Mouse (Mus musculus) adrenal gland, postnatal 25 days (tissue): ENCODE results near the gene Necab2. TPM values are rescaled to one million over a fixed set of nuclear protein-coding genes. Genes with fewer than 3 reads are reported as not detected.

ENCODE experiments used
- DNase-seq: peaks from one replicate; pipeline ENCODE4 v3.0.0; 2021; ENCODE audit warnings: mixed read lengths
- total RNA-seq: library from RNA; stranded (reverse); gene quantifications from 2 replicates; pipeline ENCODE4 v1.2.3, GENCODE M21; 2021

The Necab2 gene
- total RNA-seq, 1 experiment from 2014 or later, result 7.0 TPM

DNA sequence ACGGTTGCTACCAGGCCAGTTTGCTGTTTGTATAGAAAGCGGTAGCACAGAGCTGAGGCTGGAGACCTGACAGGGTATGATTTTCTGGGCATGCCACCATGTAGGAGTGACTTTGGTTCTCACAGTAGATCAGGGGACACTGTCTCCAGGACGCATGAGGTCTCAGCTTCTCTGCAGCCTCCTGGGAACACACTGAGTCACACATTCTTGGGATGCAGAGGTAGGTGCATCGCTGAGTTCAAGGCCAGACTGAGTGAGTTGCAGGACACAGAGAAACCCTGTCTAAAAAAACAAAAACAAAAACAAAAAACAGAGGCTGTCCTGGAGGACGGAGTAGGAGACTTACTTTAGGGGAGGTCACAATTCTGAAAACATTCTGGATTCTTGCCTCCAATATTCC, 6.4 kb downstream of the Necab2 start:
- no peak for DNase-seq

DNA sequence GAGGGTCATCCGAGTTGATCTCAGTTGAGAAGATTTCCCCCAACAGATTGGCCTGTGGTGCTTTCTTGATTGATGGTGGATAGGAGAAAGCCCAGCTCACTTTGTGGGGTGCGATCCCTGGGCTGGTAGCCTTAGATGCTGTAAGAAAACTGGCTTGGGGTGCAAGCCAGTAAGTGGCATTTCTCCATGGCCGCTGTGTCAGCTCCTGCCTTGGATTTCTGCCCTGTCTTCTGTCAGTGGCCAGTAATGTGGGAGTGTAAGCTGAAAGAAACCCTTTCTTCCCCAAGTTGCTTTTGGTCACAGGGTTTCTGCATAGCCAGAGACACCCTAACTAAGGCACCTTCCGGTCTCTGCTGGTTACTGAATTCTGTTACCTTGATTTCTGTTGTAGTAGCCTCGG, 9.5 kb downstream of the Necab2 start:
- no peak for DNase-seq

DNA sequence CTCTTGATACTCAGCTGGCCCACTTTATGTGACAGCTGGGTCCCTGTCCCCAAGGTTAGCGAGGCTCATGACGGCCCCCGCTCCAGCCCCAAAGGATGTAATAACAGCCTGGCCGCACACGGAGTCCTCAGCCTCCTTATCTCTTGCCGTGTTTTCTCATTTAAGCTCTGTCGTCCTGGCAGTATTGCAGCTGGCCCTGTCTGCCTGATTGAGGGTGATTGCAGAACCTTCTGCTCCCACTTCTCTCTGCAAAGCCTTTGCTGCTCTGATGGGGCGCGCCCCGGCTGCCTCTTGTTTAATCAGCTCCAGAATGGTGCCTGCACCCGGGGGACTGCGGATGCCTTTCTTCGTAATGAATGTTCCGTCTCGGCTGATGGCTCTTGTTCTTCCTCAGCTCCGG, 13.2 kb downstream of the Necab2 start:
- no peak for DNase-seq

DNA sequence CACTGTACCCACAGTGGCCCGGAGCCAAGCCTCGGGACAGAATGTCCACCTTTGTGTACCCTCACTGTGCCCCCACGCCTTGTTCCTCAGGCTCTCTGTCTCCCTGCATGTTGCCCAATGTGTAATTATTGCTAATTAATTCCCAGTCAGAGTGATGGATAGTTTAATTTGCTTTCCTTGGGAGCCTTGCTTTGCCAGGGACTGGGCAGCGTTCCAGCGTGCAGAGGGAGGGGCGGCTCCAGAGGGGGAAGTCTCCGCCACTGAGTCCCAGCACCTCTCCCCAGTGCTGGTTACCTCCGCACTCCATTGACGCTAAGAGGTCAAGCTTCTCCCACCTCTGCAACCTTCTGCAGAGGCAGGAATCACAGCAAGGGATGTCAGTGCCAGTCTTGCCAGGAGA, 14.8 kb downstream of the Necab2 start:
- DNase-seq, result no peak

DNA sequence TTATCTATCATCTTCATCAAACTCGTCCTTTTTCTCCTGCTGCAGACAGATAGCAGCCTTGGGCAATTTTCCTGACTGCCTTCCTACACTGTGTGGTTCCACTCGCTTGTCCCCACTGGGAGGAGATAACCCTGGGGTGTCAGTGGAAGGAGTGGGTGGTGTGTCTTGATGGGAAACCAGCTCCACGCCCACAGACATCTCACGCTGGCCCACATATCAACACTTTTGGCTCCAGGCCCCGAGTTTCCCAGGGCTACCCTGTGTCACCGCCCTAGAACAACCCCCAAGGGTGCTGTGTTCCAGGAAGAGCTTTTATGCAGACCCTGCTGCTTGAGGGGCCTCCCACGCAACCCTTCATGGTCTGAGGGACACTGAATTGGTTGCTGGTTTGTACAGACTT, 17.2 kb downstream of the Necab2 start:
- DNase-seq, result no peak

DNA sequence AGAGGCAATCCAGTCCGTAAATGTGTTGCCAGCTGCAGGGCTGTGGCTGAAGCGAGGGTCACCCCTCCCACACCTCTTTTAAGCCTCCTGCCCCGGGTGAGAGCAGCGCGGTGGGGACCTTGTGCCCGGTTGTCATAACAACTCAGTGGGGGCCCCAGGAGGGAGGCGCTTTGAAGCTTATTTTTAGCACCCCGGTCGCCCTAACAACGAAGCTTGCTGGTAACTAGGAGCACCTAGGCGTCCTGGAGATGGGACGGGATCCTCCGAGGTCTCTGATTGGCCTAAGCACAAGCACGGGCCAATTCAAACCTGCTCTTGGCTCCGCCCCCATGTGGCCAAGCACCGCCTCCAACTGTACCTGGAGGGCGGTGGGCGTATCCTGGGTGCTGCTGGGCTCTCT, 19.6 kb downstream of the Necab2 start:
- no peak for DNase-seq

DNA sequence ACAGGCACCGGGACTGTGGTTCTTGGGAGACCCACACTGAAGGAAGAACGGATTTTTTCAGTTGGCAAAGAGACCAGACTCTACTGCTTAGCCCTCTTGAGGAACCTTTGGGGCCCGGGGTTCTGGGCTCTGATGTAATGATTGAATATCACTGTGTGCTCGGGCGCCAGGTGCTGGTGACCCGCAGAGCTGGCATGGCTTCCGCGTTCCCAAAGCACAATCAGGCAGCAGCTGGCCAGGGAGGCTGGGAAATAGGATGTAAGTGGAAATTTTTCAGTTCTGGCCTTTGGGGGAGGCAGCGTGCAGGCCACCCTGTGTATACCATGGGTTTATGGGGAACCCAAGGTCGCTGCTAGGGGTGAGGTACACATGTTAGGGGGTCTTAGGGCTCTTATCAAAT, 20.3 kb downstream of the Necab2 start:
- no peak for DNase-seq

DNA sequence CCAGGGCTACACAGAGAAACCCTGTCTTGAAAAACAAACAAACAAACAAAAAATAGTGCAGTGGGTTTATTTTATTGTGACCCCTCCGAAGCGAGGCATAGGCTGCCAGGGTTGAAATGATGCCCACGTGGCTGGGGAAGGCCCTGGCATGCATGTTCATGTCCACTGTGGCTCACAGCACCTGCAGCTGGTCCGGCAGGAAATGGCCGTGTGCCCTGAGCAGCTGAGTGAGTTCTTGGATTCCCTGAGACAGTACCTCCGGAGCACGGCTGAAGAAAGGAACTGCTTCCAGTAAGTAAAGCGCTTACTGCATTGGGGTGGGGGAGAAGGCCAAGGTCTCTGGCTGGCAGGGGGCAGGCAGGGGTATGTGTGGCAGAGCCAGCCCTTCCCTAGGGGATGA, 21.6 kb downstream of the Necab2 start:
- DNase-seq, result no peak

DNA sequence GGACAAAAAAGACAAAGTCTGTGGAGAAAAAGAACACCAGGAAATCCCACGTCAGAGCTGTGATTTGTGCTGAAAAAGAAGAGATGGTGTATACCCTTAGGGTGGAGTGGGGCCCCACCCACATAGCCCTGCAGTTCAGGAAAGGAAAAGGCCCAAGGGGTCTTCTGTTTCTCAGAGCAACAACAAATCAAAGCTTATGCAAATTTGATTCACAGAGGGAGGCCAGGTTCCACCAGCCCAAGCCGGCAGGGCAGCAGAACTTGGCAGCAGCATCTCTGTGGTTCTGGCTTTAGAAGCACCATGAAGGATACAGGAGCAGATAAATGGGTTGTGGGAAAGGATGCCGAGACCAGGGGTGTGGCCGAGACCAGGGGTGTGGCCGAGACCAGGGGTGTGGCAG, 32.2 kb downstream of the Necab2 start:
- no peak for DNase-seq

DNA sequence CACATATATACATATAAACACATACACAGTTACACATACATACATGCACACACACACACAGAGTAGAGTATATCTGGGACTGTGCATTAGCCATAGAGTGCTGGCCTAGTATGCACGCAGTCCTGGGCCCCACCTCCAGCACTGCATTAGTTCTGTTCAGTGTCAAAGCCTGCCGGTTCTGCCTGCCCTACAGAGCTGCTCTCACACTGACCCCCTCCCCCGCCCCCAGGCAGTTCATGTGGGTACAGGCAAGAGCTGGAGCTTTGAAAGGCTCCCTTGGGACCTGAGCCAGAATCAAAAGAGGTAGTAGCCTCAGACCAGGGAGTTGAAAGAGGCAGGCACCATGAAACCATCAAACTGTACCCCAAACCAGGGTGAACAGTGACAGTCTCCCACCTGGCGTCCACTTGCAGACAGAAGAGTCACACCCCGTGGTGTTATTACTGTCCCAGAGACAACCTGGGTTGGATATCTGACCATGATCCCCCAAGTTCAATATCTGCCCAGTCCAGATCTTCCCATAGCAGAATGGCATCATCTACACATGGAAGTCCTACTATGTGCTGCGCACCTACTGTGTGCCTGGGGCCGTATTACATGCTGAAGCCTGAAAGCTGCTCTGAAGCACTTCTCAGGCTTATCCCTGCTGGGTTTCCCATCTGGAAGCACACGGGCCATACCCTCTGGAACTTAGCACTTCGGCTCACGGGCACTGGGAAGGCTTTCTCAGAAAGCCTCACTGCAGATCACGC, 37.8 kb downstream of the Necab2 start:
- no peak for DNase-seq

DNA sequence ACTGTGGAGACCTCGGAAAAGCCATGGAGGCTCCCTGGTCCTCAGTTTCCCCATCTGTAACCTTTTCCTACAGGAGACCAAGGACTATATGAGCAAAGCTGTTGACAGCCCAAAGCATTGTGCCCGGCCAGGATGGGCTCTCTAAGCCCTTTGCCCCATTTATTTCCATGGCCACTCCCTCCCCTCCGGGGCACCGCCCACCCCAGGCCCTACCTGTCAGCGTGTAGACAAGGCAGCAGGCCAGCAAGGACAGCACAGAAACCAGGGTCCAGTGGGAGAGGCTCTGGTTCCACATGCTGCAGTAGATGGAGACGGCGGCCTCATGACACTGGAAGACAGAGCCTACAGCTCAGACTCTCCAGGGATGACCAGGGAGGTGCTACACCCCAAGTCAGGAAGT, 40.6 kb downstream of the Necab2 start:
- no peak for DNase-seq

DNA sequence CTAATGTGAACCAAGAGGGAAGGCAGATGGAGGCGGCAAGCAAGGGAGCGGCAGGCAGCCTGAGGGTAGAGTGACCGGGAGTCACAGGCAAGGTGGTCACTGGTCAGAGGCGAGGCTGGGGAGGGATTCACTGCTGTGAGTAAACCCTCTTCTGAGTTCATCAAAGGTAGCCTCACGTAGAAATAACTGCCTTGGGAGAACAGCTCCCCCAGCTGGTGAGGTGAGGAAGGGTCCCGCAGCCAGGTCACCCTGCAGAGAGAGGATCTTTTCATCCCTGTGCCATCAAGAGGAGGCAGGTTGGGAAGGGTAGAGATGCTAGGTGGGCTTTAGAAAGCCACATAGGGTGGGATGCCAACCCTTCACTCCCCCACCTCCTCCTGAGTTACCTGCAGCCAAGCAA, 50.3 kb downstream of the Necab2 start:
- DNase-seq, result peak; percentile 57

DNA sequence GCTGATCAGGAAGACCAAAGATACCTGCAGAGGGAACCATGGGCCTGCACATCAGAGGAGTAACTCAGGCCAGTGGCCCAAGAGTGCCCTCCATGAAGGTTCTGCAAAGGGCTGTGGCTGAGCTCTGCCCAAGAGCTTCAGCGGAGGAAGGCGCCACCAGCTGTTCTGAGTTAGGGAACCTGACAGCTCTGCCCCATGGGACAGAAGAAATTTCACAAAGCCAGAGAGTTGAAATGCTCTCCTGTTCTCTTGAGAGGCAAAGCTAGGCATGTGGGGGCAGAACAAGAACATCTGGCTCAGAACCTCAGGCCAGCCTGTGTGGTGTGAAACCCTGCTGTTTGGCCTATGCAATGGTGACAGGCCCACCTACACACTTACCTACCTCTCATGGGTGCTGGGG, 53.3 kb downstream of the Necab2 start:
- no peak for DNase-seq

DNA sequence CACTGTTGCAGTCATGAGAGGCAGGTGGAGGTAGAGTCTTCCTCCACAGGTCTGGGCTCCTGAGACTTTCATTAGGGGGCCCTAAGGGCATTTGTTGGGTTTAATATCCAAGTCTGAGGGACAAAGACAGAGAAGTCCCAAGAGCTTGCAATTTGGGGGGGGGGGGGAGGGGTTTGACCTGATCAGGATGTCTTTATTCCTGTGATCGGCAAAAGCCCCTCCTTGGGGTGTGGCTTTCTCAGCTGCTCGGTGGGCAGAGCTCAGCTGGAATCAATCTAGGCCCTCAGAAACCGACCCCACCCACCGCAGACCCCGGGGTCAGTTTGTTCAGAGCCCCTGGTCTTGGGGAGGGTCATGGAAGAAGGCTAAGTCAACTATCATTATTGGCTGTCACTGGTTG, 55.1 kb downstream of the Necab2 start, which contains the start of gene Slc38a8:
TSS of gene Slc38a8 (minus strand) at position 101 of the 400 bp plus-strand sequence.
- no peak for DNase-seq

DNA sequence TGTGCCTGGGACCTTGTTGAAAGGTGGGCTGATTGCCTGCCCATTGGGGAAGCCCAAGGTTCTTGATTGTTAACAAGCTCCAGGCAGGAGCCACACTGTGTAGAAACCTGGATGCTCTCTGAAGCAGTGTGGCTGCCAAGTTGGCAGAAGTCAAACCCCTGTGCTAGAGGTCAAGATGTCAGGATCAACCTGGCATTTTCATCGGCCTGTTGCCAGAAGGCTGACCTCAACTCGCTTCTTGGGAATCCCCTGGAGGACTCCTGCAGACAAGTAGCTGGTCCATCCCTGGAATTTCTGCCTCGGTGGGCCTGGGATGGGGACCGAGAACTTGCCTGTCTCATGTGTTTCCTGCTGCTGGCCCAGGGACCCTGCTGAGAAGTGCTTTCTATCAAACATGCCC, 55.6 kb downstream of the Necab2 start:
- DNase-seq, result no peak

DNA sequence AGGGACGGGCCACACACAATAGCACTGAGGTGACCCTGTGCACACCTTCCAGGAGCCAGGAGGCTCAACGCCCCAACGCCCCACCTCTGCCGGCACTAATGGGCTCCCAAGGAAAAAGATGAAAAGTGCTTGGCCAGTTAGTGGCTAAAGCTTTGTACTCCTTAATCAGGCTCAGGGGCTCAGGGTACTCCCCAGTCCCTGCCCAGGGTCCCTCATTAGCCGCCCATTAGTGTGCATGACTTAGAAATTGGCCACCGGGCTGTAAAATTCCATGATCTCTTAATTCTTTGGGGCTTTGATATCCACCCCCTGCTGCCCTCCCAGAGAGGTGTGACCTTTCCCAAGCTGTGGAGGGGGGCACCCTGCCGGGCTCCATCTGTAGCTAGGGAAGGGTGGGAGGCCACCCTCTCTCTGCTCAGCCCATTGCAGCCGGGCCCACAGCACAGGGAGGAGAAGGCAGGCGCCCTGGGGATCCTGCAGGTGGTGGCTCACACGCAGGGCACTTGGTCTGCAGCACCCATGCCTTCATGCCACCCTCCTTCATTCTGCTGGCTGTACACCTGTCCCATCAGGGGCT, 56.8 kb downstream of the Necab2 start:
- DNase-seq, result no peak

DNA sequence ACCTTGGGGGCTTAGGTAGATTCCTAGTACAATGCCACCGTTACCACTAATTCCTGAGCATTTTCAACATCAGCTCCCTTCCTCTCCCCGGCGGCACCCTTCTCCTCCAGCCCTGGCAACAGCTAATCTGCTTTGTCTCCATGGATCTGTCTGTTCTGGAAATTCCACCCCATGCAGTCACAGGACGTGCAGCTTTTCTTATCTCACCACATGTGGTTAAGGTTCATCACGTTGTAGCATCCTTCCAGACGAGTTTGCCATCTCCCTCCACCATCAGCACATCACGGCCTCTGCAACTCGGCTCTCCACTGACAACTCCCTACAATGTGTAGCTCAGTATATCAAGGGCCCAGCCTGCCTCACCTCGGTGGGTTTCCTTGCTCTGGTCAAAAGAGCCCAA, 59.0 kb downstream of the Necab2 start:
- no peak for DNase-seq

DNA sequence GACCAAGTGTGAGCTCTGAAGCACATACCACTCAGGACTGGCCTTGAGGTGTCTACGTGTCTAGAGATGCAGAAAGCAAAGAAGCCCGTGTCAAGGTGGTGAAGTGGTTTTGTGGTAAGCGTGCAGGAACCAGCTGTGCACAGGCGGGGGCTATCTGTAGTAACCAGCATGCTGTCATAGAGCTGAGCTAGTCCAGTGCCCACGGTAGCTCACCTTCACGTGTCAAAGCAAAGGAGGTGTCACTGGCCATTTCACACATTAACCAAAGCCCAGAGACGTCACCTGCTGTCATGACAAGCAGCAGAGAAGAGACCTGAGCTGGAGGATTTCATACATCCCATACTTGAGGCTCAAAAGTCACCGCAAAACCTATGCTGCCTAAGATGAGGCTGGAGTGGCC, 59.6 kb downstream of the Necab2 start:
- DNase-seq, result no peak

DNA sequence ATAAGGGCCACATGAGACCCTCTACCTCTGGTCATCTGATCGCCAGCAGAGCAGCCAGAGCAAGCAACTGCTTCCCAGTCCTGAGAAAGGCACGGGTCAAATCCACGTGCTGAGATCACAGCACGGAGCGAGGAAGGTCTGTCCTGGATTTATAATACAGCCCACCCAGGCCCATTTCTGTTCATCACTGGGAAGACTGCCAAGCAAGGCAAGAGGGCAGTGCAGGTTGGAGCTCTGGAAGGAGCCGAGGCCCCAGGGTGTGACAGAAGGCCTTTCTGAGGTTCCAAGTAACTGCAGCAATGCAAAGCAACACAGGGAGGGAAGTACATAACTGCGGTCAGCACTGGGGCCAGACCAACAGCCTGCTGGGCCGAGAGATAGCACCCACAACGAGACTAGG, 64.0 kb downstream of the Necab2 start:
- no peak for DNase-seq

DNA sequence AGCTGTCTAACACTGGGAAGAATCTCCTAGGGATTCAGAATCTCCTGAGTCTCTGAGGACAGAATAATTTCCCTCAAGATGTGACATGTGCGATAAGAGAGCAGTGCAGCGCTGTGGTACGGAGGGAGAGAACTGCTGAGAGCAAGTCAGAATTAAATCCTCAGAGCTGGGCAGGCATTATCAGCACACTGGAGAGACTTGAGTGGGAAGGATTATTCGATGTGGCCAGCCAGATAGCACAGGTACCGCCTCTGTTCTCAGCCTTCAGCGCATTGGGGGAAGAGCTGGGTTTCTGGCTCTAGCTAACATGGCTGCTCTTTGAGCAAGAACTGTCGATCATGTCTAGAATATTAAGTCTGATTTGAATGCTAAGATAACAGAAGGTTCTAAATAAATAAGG, 65.2 kb downstream of the Necab2 start:
- DNase-seq, result no peak

DNA sequence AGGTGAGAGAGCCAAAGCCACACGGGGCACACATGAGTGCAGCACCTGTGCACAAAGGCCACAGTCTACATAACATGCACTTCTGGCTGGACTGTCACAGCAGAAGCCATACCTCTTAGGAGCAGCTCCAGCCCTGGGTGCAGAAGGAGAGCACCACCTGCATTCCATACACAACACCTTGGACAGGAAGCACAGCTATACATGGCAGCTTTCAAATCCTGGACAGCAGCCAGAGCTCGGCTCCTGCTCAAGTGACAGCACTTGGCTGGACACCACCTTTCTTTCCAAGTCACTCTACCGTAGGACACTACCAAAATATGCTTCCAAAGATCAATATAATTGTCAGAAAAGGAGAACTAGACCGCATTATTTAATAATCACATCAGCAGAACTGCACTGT, 66.9 kb downstream of the Necab2 start:
- no peak for DNase-seq

DNA sequence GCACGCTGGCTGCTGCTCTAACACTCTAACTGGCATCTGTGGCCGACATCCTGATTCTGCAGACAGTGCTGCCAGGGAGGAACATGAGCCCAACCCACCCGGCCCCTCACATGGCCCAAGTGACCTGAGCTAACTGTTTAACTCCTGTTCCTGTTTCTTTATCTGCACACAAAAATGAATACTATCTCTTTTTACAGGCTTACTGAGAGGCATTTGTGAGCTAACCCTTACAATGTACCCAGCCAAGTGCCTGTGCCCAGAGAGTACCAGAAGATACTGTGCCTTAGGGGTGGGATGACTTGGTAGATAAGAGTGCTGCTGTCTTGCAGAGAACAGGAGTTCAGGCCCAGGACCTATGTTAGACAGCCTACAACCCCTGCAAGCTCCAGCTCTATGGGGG, 68.4 kb downstream of the Necab2 start:
- DNase-seq, result no peak

DNA sequence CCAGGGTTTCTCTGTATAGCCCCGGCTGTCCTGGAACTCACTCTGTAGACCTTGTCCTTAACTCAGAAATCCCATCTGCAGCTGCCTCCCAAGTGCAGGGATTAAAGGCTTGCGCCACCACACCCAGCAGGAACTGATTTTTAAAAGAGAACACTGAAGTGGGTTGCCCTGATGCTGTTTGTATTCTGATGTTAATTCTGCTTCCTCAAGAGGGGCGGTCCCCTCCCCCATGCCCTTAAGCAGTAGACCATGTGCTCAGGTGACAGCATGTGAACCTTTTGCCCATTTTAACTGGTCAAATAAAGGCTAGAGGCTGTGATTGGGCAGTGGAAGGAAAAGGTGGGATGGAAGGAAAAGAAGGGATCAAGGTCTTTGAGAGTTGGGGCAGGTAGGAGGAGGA, 69.2 kb downstream of the Necab2 start:
- DNase-seq, result no peak

DNA sequence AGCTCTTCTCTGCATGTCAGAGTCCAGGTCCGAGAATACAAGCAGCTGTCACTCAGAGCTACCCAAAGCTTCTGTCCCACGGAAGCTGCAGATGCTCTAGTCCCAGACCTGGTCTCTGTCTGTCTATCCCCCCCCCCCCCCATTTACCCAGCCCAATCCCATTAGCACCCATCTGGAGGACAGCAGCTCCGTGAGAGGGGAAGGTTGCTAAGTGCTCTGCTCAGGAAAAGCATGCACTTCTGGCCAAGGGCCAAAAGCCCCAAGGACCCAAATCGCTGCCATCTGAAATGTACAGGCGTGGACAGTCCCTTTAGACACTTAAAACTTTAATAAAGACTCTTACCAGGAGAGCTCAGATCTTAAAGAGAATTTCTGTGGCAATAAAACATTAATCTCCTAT, 70.2 kb downstream of the Necab2 start:
- no peak for DNase-seq

DNA sequence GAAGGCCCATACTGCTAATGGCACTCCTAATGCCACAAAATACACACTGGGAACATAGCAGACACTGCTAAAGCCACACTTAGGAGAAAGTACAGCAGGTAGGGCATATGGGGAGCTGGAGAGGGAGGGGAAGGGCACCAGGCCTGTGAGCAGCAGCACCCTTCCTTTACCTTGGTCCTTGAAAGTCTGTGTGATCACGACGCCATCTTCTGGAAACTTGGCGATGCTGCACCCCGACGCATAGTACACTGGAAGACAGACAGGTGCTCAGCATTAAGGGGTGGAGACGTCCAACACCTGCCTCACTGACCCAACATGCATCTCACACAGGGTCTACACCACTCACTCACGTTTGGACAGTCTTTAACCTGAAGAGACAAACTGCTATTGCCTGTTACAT, 73.6 kb downstream of the Necab2 start:
- DNase-seq, result no peak
